Mouse (Mus musculus) stomach, postnatal 0 days (tissue): Measurements from ENCODE around the gene Cnot2. TPM values are rescaled to one million over a fixed set of nuclear protein-coding genes. Genes with fewer than 3 reads are reported as not detected.

ENCODE experiments used
- ATAC-seq: fragments of 200-750 bp; cut with Nextera tagmentation; 2 replicates; pipeline ENCODE4 v1.8.0; 2017; ENCODE audit not compliant: low FRiP score, low TSS enrichment
- DNase-seq: peaks from one replicate; pipeline ENCODE4 v3.0.0-alpha.2; 2016; ENCODE audit warnings: low spot score
- H3K27ac ChIP-seq: fragments of 300-500 bp; sonication (generic); replicated peaks from 2 replicates; pipeline ENCODE4 v1.5.1; 2014; ENCODE audit warnings: mild to moderate bottlenecking, control low read depth
- H3K27me3 ChIP-seq: fragments of 300-500 bp; sonication (generic); 2 replicates; pipeline ENCODE4 v1.6.1; 2014; ENCODE audit warnings: low read length; ENCODE audit not compliant: control insufficient read depth, insufficient read depth
- H3K36me3 ChIP-seq: fragments of 300-500 bp; sonication (generic); 2 replicates; pipeline ENCODE4 v1.6.1; 2014; ENCODE audit warnings: low read length, mixed read lengths; ENCODE audit not compliant: control insufficient read depth, insufficient read depth
- H3K4me1 ChIP-seq: fragments of 300-500 bp; sonication (generic); replicated peaks from 2 replicates; pipeline ENCODE4 v1.6.1; 2014; ENCODE audit warnings: antibody characterized with exemption; ENCODE audit not compliant: control insufficient read depth, insufficient read depth
- H3K4me2 ChIP-seq: fragments of 300-500 bp; sonication (generic); replicated peaks from 2 replicates; pipeline ENCODE4 v1.6.1; 2014; ENCODE audit warnings: low read depth, mild to moderate bottlenecking, control low read depth, moderate library complexity
- H3K4me3 ChIP-seq: fragments of 300-500 bp; sonication (generic); 2 replicates; pipeline ENCODE4 v1.5.1; 2014; ENCODE audit warnings: low read depth, low read length, control low read depth
- H3K9ac ChIP-seq: fragments of 300-500 bp; sonication (generic); 2 replicates; pipeline ENCODE4 v1.6.1; 2014; ENCODE audit warnings: mild to moderate bottlenecking, low read length, control low read depth, mixed read lengths
- H3K9me3 ChIP-seq: fragments of 300-500 bp; sonication (generic); 2 replicates; pipeline ENCODE4 v1.6.1; 2016; ENCODE audit warnings: low read length; ENCODE audit not compliant: control insufficient read depth
- CTCF ChIP-seq: IDR thresholded peaks from 2 replicates; pipeline ENCODE4 v1.5.1; 2016; ENCODE audit warnings: antibody characterized with exemption, low read depth, mild to moderate bottlenecking, moderate library complexity
- EP300 ChIP-seq: optimal IDR thresholded peaks from 2 replicates; pipeline ENCODE3; 2016; ENCODE audit warnings: antibody characterized with exemption
- WGBS: fragments of 180-500 bp; shearing (Covaris S2); extraction: QIAGEN DNeasy Blood & Tissue Kit; methylation state at CpG from one replicate; pipeline ENCODE4 v1.1.7; 2014; 5-methylcytosine and 5-hydroxymethylcytosine counted together
- polyA plus RNA-seq: library from polyadenylated mRNA; unstranded; fragments of >200 nt; fragmentation: Nextera tagmentation; extraction: Ambion mirVana; gene quantifications from 2 replicates; pipeline ENCODE4 v1.2.1, GENCODE M21; 2015

The Cnot2 gene
- polyA plus RNA-seq, 1 experiment from 2014 or later = 38.0 TPM

- 86% methylated on average over 5 of the region's 5 CpGs for WGBS
- no peak for ATAC-seq
- H3K36me3 ChIP-seq = peaks cover 11% of the 10 kb centered on the region; the same call in 1 of the 2 replicates
- no peaks in the 10 kb centered on the region for H3K27me3 ChIP-seq
- H3K9ac ChIP-seq = no peak overlapping the region
- no peak overlapping the region for H3K4me3 ChIP-seq
- no peak for DNase-seq
- no peak overlapping the region for H3K4me2 ChIP-seq
- no peak overlapping the region for H3K27ac ChIP-seq
- no peak for TF ChIP-seq EP300
- peak; percentile 41 for TF ChIP-seq CTCF
- no peaks in the 10 kb centered on the region for H3K4me1 ChIP-seq
- no peaks in the 10 kb centered on the region for H3K9me3 ChIP-seq
These were observed 100.3 kb downstream of the Cnot2 start for GRCm38 (mm10) chr10:116480988-116481387.

- no peak for TF ChIP-seq CTCF
- no peak overlapping the region for H3K27ac ChIP-seq
- ATAC-seq (no peak), DNase-seq (no peak)
- H3K4me1 ChIP-seq = peaks cover 2% of the 10 kb centered on the region; the same call in 1 of the 2 replicates
- no peak overlapping the region for H3K4me2 ChIP-seq
- no peak overlapping the region for H3K4me3 ChIP-seq
- no peaks in the 10 kb centered on the region for H3K9me3 ChIP-seq
- H3K36me3 ChIP-seq = no peaks in the 10 kb centered on the region
- no peak overlapping the region for H3K9ac ChIP-seq
- WGBS = 85% methylated on average over 3 of the region's 3 CpGs
- H3K27me3 ChIP-seq = no peaks in the 10 kb centered on the region; the same call in 1 of the 2 replicates
These were observed 104.8 kb downstream of the Cnot2 start for GRCm38 (mm10) chr10:116476559-116476958.

- WGBS = 62% methylated on average over 6 of the region's 6 CpGs
- Histone ChIP-seq H3K36me3 (no peaks in the 10 kb centered on the region), H3K4me1 (peaks cover 2% of the 10 kb centered on the region; the same call in 1 of the 2 replicates), H3K9ac (no peak overlapping the region), H3K27me3 (no peaks in the 10 kb centered on the region; the same call in 1 of the 2 replicates), H3K4me3 (no peak overlapping the region), H3K4me2 (no peak overlapping the region), H3K27ac (no peak overlapping the region), H3K9me3 (no peaks in the 10 kb centered on the region)
- no peak for TF ChIP-seq EP300
- no peak for TF ChIP-seq CTCF
- DNase-seq (no peak), ATAC-seq (no peak)
These were observed 105.6 kb downstream of the Cnot2 start for GRCm38 (mm10) chr10:116475725-116476124.

- H3K4me1 ChIP-seq = peaks cover 2% of the 10 kb centered on the region; the same call in 1 of the 2 replicates
- TF ChIP-seq EP300 (no peak), CTCF (peak; percentile 32)
- H3K27me3 ChIP-seq = no peaks in the 10 kb centered on the region; the same call in 1 of the 2 replicates
- ATAC-seq = peak; percentile 90
- DNase-seq = peak; percentile 58
- peak within 1 kb of the TSS; percentile 60 for H3K9ac ChIP-seq
- under 1% methylated on average over 74 of the region's 92 CpGs for WGBS
- 0 out of 2 replicates have a peak within 1 kb of the TSS, but pooled peaks have one; percentile 24 for H3K27ac ChIP-seq
- peak within 1 kb of the TSS; percentile 95 for H3K4me2 ChIP-seq
- H3K4me3 ChIP-seq = peak within 1 kb of the TSS; percentile 65
- H3K36me3 ChIP-seq = no peaks in the 10 kb centered on the region
- no peaks in the 10 kb centered on the region for H3K9me3 ChIP-seq
These were observed 107.4 kb downstream of the Cnot2 start, which contains the start of gene Kcnmb4 for GRCm38 (mm10) chr10:116473759-116474549. Gene Kcnmb4, minus strand, starts transcription at chr10:116473878.

- H3K4me3 ChIP-seq = peak overlapping the region; percentile 65
- peaks cover 2% of the 10 kb centered on the region; the same call in 1 of the 2 replicates for H3K4me1 ChIP-seq
- no peaks in the 10 kb centered on the region for H3K36me3 ChIP-seq
- H3K9ac ChIP-seq = peak overlapping the region; percentile 60
- peak overlapping the region; percentile 95 for H3K4me2 ChIP-seq
- under 1% methylated on average over 36 of the region's 78 CpGs for WGBS
- H3K27me3 ChIP-seq = no peaks in the 10 kb centered on the region; the same call in 1 of the 2 replicates
- no peaks in the 10 kb centered on the region for H3K9me3 ChIP-seq
- H3K27ac ChIP-seq = 0 out of 2 replicates have a peak overlapping the region, but pooled peaks have one; percentile 24
- DNase-seq (peak; percentile 23), ATAC-seq (peak; percentile 58)
- TF ChIP-seq EP300 (no peak), CTCF (no peak)
These were observed 108.1 kb downstream of the Cnot2 start for GRCm38 (mm10) chr10:116473071-116473758.
